Comparison of ENCODE assay signal across 8 mouse cellular contexts in genomic region chr5:103778314-103779117, GRCm38 (mm10).
DNase-seq lines count a peak whose midpoint lies in the region; ATAC-seq and TF ChIP-seq lines count a peak whose summit lies in the region.

No protein-coding gene starts in this region.

- H3K27ac ChIP-seq in hindbrain, postnatal 0 days: peak overlapping the region; percentile 67; the same call in 1 of the 2 replicates
- peak overlapping the region; percentile 28; the same call in 1 of the 2 replicates for H3K27ac ChIP-seq in limb, embryonic 13.5 days
- H3K27ac ChIP-seq in midbrain, embryonic 13.5 days: peak overlapping the region; percentile 75

- H3K4me2 ChIP-seq in hindbrain, postnatal 0 days (ENCODE audit: low read depth, low read length): peak overlapping the region; percentile 57
- peak overlapping the region; percentile 61 for H3K4me2 ChIP-seq in limb, embryonic 13.5 days (replicated peaks)
- peak overlapping the region; percentile 56 for H3K4me2 ChIP-seq in midbrain, embryonic 13.5 days (replicated peaks)

- DNase-seq in adrenal gland, adult 2 months: peak; percentile 74
- DNase-seq in adrenal gland, postnatal 4 days (ENCODE audit: low spot score in 2 of 2): no peak
- peak; percentile 72 for DNase-seq in NIH3T3 (ENCODE audit: low read depth)
- peak; percentile 93 for DNase-seq in fat pad, adult 2 months (ENCODE audit: extremely low read depth, low read depth, low spot score)
- DNase-seq in hindbrain, postnatal 0 days (ENCODE audit: low spot score): peak; percentile 81
- no peak for DNase-seq in urinary bladder, adult 2 months (ENCODE audit: low spot score)

- 3% methylated on average over 17 of the region's 17 CpGs for WGBS in hindbrain, postnatal 0 days
- 5% methylated on average over 17 of the region's 17 CpGs for WGBS in limb, embryonic 13.5 days
- 2% methylated on average over 17 of the region's 17 CpGs for WGBS in midbrain, embryonic 13.5 days

- H3K4me3 ChIP-seq in hindbrain, postnatal 0 days (ENCODE audit: low read length): peak overlapping the region; percentile 22
- H3K4me3 ChIP-seq in limb, embryonic 13.5 days: peak overlapping the region; percentile 28
- H3K4me3 ChIP-seq in midbrain, embryonic 13.5 days (replicated peaks): peak overlapping the region; percentile 29

- no peaks in the 10 kb centered on the region for H3K27me3 ChIP-seq in hindbrain, postnatal 0 days (ENCODE audit: insufficient read depth, low read length)
- H3K27me3 ChIP-seq in limb, embryonic 13.5 days: no peaks in the 10 kb centered on the region
- no peaks in the 10 kb centered on the region; the same call in 1 of the 2 replicates for H3K27me3 ChIP-seq in midbrain, embryonic 13.5 days

- no peak overlapping the region for H3K9ac ChIP-seq in hindbrain, postnatal 0 days (replicated peaks; ENCODE audit: low read length)
- peak overlapping the region; percentile 19; the same call in 1 of the 2 replicates for H3K9ac ChIP-seq in limb, embryonic 13.5 days
- peak overlapping the region; percentile 53; the same call in 1 of the 2 replicates for H3K9ac ChIP-seq in midbrain, embryonic 13.5 days (replicated peaks)

- H3K4me1 ChIP-seq in hindbrain, postnatal 0 days (ENCODE audit: insufficient read depth, low read length): peaks cover 16% of the 10 kb centered on the region
- H3K4me1 ChIP-seq in limb, embryonic 13.5 days: peaks cover 76% of the 10 kb centered on the region
- peaks cover 58% of the 10 kb centered on the region for H3K4me1 ChIP-seq in midbrain, embryonic 13.5 days (replicated peaks)

- peak; percentile 86 for ATAC-seq in hindbrain, postnatal 0 days
- ATAC-seq in limb, embryonic 13.5 days (ENCODE audit: low FRiP score, low read depth): no peak; the same call in none of the 2 replicates
- ATAC-seq in midbrain, embryonic 13.5 days: peak; percentile 91

- no peak for TF ChIP-seq CTCF in hindbrain, postnatal 0 days (IDR thresholded peaks at IDR 0.05; ENCODE audit: low read depth)

- H3K36me3 ChIP-seq in hindbrain, postnatal 0 days (ENCODE audit: insufficient read depth, low read length): no peaks in the 10 kb centered on the region
- H3K36me3 ChIP-seq in limb, embryonic 13.5 days: peaks cover under 1% of the 10 kb centered on the region
- no peaks in the 10 kb centered on the region for H3K36me3 ChIP-seq in midbrain, embryonic 13.5 days

- no peaks in the 10 kb centered on the region for H3K9me3 ChIP-seq in hindbrain, postnatal 0 days (ENCODE audit: low read length)
- no peaks in the 10 kb centered on the region for H3K9me3 ChIP-seq in limb, embryonic 13.5 days
- no peaks in the 10 kb centered on the region for H3K9me3 ChIP-seq in midbrain, embryonic 13.5 days

Comparison
In these comparisons a context has a peak if more than half of its experiments do, and no peak if none do; other contexts are left out.
1. DNase-seq: peak in adrenal gland, adult 2 months (single experiment), NIH3T3 (single experiment), fat pad, adult 2 months (single experiment) and hindbrain, postnatal 0 days (single experiment); none in adrenal gland, postnatal 4 days (0 of 2) and urinary bladder, adult 2 months (single experiment).
2. Peak in every context shown above with its lines, with median percentiles within 50 percentile points of each other: H3K27ac ChIP-seq, H3K4me2 ChIP-seq and H3K4me3 ChIP-seq.